Mouse (Mus musculus): ENCODE results near the gene Cdk8. TPM values are rescaled to one million over a fixed set of nuclear protein-coding genes. Genes with fewer than 3 reads are reported as not detected.

Cdk8 gene
- polyA plus RNA-seq, 1 experiment = 19.5 TPM

- Histone ChIP-seq H3K4me3 (ENCODE audit: insufficient read depth, poor library complexity, severe bottlenecking) (no peak overlapping the region), H3ac (ENCODE audit: control insufficient read depth, insufficient read length, low read depth) (no peak overlapping the region), H3K79me2 (ENCODE audit: control insufficient read depth, insufficient read depth) (no peaks in the 10 kb centered on the region), H3K36me3 (ENCODE audit: control insufficient read depth, insufficient read depth) (no peaks in the 10 kb centered on the region), H3K27me3 (ENCODE audit: control insufficient read depth, insufficient read depth, insufficient read length) (no peaks in the 10 kb centered on the region), H3K79me3 (ENCODE audit: low read depth) (no peaks in the 10 kb centered on the region)
- TF ChIP-seq CEBPB (IDR thresholded peaks at IDR 0.05; ENCODE audit: low read depth) (no peak), MAX (IDR thresholded peaks at IDR 0.05) (no peak), CTCF (IDR thresholded peaks at IDR 0.05; ENCODE audit: control insufficient read depth, insufficient read depth, insufficient read length) (no peak), MYOG (IDR thresholded peaks at IDR 0.05; ENCODE audit: control insufficient read depth, extremely low read depth, insufficient read length) (no peak), FOSL1 (IDR thresholded peaks at IDR 0.05; ENCODE audit: insufficient read depth, low read length, poor library complexity, severe bottlenecking) (no peak), MYOD1 (IDR thresholded peaks at IDR 0.05; ENCODE audit: control insufficient read depth, insufficient read length, low read depth) (no peak), USF1 (IDR thresholded peaks at IDR 0.05; ENCODE audit: low read depth) (no peak)
These were observed 87.0 kb downstream of the Cdk8 start for GRCm38 (mm10) chr5:146318051-146318450.

GRCm38 (mm10) chr5:146318461-146318860 lies 87.4 kb downstream of the Cdk8 start:
- Histone ChIP-seq H3ac (ENCODE audit: control insufficient read depth, insufficient read length, low read depth) (no peak overlapping the region), H3K4me3 (ENCODE audit: insufficient read depth, poor library complexity, severe bottlenecking) (no peak overlapping the region), H3K27me3 (ENCODE audit: control insufficient read depth, insufficient read depth, insufficient read length) (no peaks in the 10 kb centered on the region), H3K79me3 (ENCODE audit: low read depth) (no peaks in the 10 kb centered on the region), H3K36me3 (ENCODE audit: control insufficient read depth, insufficient read depth) (no peaks in the 10 kb centered on the region), H3K79me2 (ENCODE audit: control insufficient read depth, insufficient read depth) (no peaks in the 10 kb centered on the region)
- TF ChIP-seq CEBPB (IDR thresholded peaks at IDR 0.05; ENCODE audit: low read depth) (no peak), MYOD1 (IDR thresholded peaks at IDR 0.05; ENCODE audit: control insufficient read depth, insufficient read length, low read depth) (no peak), USF1 (IDR thresholded peaks at IDR 0.05; ENCODE audit: low read depth) (no peak)

GRCm38 (mm10) chr5:146328941-146329340 lies 97.9 kb downstream of the Cdk8 start:
- TF ChIP-seq MYOD1 (IDR thresholded peaks at IDR 0.05; ENCODE audit: control insufficient read depth, insufficient read length, low read depth) (no peak), USF1 (IDR thresholded peaks at IDR 0.05; ENCODE audit: low read depth) (no peak), MYOG (IDR thresholded peaks at IDR 0.05; ENCODE audit: control insufficient read depth, extremely low read depth, insufficient read length) (no peak), MAX (IDR thresholded peaks at IDR 0.05) (no peak), CEBPB (IDR thresholded peaks at IDR 0.05; ENCODE audit: low read depth) (no peak), FOSL1 (IDR thresholded peaks at IDR 0.05; ENCODE audit: insufficient read depth, low read length, poor library complexity, severe bottlenecking) (no peak), CTCF (IDR thresholded peaks at IDR 0.05; ENCODE audit: control insufficient read depth, insufficient read depth, insufficient read length) (no peak)
- Histone ChIP-seq H3ac (ENCODE audit: control insufficient read depth, insufficient read length, low read depth) (no peak overlapping the region), H3K27me3 (ENCODE audit: control insufficient read depth, insufficient read depth, insufficient read length) (no peaks in the 10 kb centered on the region), H3K36me3 (ENCODE audit: control insufficient read depth, insufficient read depth) (no peaks in the 10 kb centered on the region), H3K4me3 (ENCODE audit: insufficient read depth, poor library complexity, severe bottlenecking) (no peak overlapping the region), H3K79me2 (ENCODE audit: control insufficient read depth, insufficient read depth) (no peaks in the 10 kb centered on the region), H3K79me3 (ENCODE audit: low read depth) (no peaks in the 10 kb centered on the region)

GRCm38 (mm10) chr5:146329541-146329940 lies 98.5 kb downstream of the Cdk8 start:
- H3K4me3 ChIP-seq (ENCODE audit: insufficient read depth, poor library complexity, severe bottlenecking) = no peak overlapping the region
- TF ChIP-seq FOSL1 (IDR thresholded peaks at IDR 0.05; ENCODE audit: insufficient read depth, low read length, poor library complexity, severe bottlenecking) (no peak), CEBPB (IDR thresholded peaks at IDR 0.05; ENCODE audit: low read depth) (no peak), MYOG (IDR thresholded peaks at IDR 0.05; ENCODE audit: control insufficient read depth, extremely low read depth, insufficient read length) (no peak), MAX (IDR thresholded peaks at IDR 0.05) (no peak), CTCF (IDR thresholded peaks at IDR 0.05; ENCODE audit: control insufficient read depth, insufficient read depth, insufficient read length) (no peak), USF1 (IDR thresholded peaks at IDR 0.05; ENCODE audit: low read depth) (no peak), MYOD1 (IDR thresholded peaks at IDR 0.05; ENCODE audit: control insufficient read depth, insufficient read length, low read depth) (no peak)
- no peaks in the 10 kb centered on the region for H3K36me3 ChIP-seq (ENCODE audit: control insufficient read depth, insufficient read depth)
- H3K27me3 ChIP-seq (ENCODE audit: control insufficient read depth, insufficient read depth, insufficient read length) = no peaks in the 10 kb centered on the region
- no peak overlapping the region for H3ac ChIP-seq (ENCODE audit: control insufficient read depth, insufficient read length, low read depth)
- H3K79me3 ChIP-seq (ENCODE audit: low read depth) = no peaks in the 10 kb centered on the region
- H3K79me2 ChIP-seq (ENCODE audit: control insufficient read depth, insufficient read depth) = no peaks in the 10 kb centered on the region

GRCm38 (mm10) chr5:146330031-146330764 lies 99.2 kb downstream of the Cdk8 start:
- no peaks in the 10 kb centered on the region for H3K36me3 ChIP-seq (ENCODE audit: control insufficient read depth, insufficient read depth)
- H3K79me3 ChIP-seq (ENCODE audit: low read depth) = no peaks in the 10 kb centered on the region
- H3K4me3 ChIP-seq (ENCODE audit: insufficient read depth, poor library complexity, severe bottlenecking) = no peak overlapping the region
- TF ChIP-seq FOSL1 (IDR thresholded peaks at IDR 0.05; ENCODE audit: insufficient read depth, low read length, poor library complexity, severe bottlenecking) = no peak
- no peaks in the 10 kb centered on the region for H3K79me2 ChIP-seq (ENCODE audit: control insufficient read depth, insufficient read depth)
- H3K27me3 ChIP-seq (ENCODE audit: control insufficient read depth, insufficient read depth, insufficient read length) = no peaks in the 10 kb centered on the region
- H3ac ChIP-seq (ENCODE audit: control insufficient read depth, insufficient read length, low read depth) = no peak overlapping the region

GRCm38 (mm10) chr5:146330765-146331115 lies 99.7 kb downstream of the Cdk8 start:
- TF ChIP-seq CEBPB (IDR thresholded peaks at IDR 0.05; ENCODE audit: low read depth) = no peak

More at GRCm38 (mm10) chr5:146330765-146331115, 99.7 kb downstream of the Cdk8 start:
- Histone ChIP-seq H3K79me3 (ENCODE audit: low read depth) (no peaks in the 10 kb centered on the region), H3K27me3 (ENCODE audit: control insufficient read depth, insufficient read depth, insufficient read length) (no peaks in the 10 kb centered on the region), H3K4me3 (ENCODE audit: insufficient read depth, poor library complexity, severe bottlenecking) (no peak overlapping the region), H3K36me3 (ENCODE audit: control insufficient read depth, insufficient read depth) (no peaks in the 10 kb centered on the region), H3ac (ENCODE audit: control insufficient read depth, insufficient read length, low read depth) (no peak overlapping the region), H3K79me2 (ENCODE audit: control insufficient read depth, insufficient read depth) (no peaks in the 10 kb centered on the region)

Data from C2C12 (cell line).